Mouse (Mus musculus) kidney, embryonic 14.5 days (tissue): Measurements from ENCODE around the gene Smarcd1. TPM values are rescaled to one million over a fixed set of nuclear protein-coding genes. Genes with fewer than 3 reads are reported as not detected.

Experiments
- ATAC-seq: fragments of 200-750 bp; cut with Nextera tagmentation; 2 replicates; pipeline ENCODE4 v1.8.0; 2017; ENCODE audit warnings: moderate number of reproducible peaks, mild to moderate bottlenecking, moderate TSS enrichment, moderate library complexity; ENCODE audit not compliant: low FRiP score, low TSS enrichment
- H3K27ac ChIP-seq: fragments of 300-500 bp; sonication (generic); 2 replicates; pipeline ENCODE4 v1.5.1; 2014; ENCODE audit warnings: low read depth, mild to moderate bottlenecking, low read length, moderate library complexity, mixed read lengths
- H3K27me3 ChIP-seq: fragments of 300-500 bp; sonication (generic); 2 replicates; pipeline ENCODE4 v1.6.1; 2014; ENCODE audit warnings: mild to moderate bottlenecking, low read length; ENCODE audit not compliant: control insufficient read depth, insufficient read depth
- H3K36me3 ChIP-seq: fragments of 300-500 bp; sonication (generic); 2 replicates; pipeline ENCODE4 v1.6.1; 2014; ENCODE audit warnings: low read length, mixed read lengths; ENCODE audit not compliant: control insufficient read depth, insufficient read depth
- H3K4me1 ChIP-seq: fragments of 300-500 bp; sonication (generic); 2 replicates; pipeline ENCODE4 v1.6.1; 2014; ENCODE audit warnings: low read length, mixed read lengths; ENCODE audit not compliant: control insufficient read depth, insufficient read depth
- H3K4me2 ChIP-seq: fragments of 300-500 bp; sonication (generic); replicated peaks from 2 replicates; pipeline ENCODE4 v1.6.1; 2014; ENCODE audit warnings: low read depth, mild to moderate bottlenecking, low read length
- H3K4me3 ChIP-seq: fragments of 300-500 bp; sonication (generic); 2 replicates; pipeline ENCODE4 v1.5.1; 2014; ENCODE audit warnings: mild to moderate bottlenecking, low read length
- H3K9ac ChIP-seq: fragments of 300-500 bp; sonication (generic); 2 replicates; pipeline ENCODE4 v1.6.1; 2014; ENCODE audit warnings: low read depth, mild to moderate bottlenecking, low read length, moderate library complexity
- H3K9me3 ChIP-seq: fragments of 300-500 bp; sonication (generic); 2 replicates; pipeline ENCODE4 v1.6.1; 2016; ENCODE audit warnings: low read length; ENCODE audit not compliant: control insufficient read depth
- WGBS: fragments of 180-500 bp; shearing (Covaris S2); extraction: QIAGEN DNeasy Blood & Tissue Kit; methylation state at CpG from one replicate; pipeline ENCODE4 v1.1.7; 2014; 5-methylcytosine and 5-hydroxymethylcytosine counted together
- polyA plus RNA-seq: library from polyadenylated mRNA; unstranded; fragments of >200 nt; fragmentation: Nextera tagmentation; extraction: Ambion mirVana; gene quantifications from 2 replicates; pipeline ENCODE4 v1.2.1, GENCODE M21; 2014

Smarcd1 gene
- polyA plus RNA-seq, 1 experiment from 2014 or later, result 74.2 TPM

- no peak overlapping the region for H3K4me2 ChIP-seq
- H3K4me1 ChIP-seq, result peaks cover 22% of the 10 kb centered on the region
- WGBS, result 81% methylated on average over 13 of the region's 13 CpGs
- H3K27me3 ChIP-seq, result no peaks in the 10 kb centered on the region
- H3K36me3 ChIP-seq, result peaks cover 45% of the 10 kb centered on the region
- H3K9me3 ChIP-seq, result no peaks in the 10 kb centered on the region
- H3K4me3 ChIP-seq, result no peak overlapping the region
- ATAC-seq, result no peak
- H3K27ac ChIP-seq, result no peak overlapping the region
- H3K9ac ChIP-seq, result no peak overlapping the region
Observed at GRCm38 (mm10) chr15:99715361-99715865, 13.5 kb downstream of the Smarcd1 start.

GRCm38 (mm10) chr15:99715982-99716746 lies 14.2 kb downstream of the Smarcd1 start:
- Histone ChIP-seq H3K9ac (no peak overlapping the region), H3K27me3 (no peaks in the 10 kb centered on the region), H3K4me3 (no peak overlapping the region), H3K27ac (no peak overlapping the region), H3K4me2 (no peak overlapping the region), H3K36me3 (peaks cover 39% of the 10 kb centered on the region), H3K9me3 (no peaks in the 10 kb centered on the region), H3K4me1 (peaks cover 22% of the 10 kb centered on the region)
- 53% methylated on average over 11 of the region's 11 CpGs for WGBS
- ATAC-seq, result no peak

GRCm38 (mm10) chr15:99716814-99717213 lies 14.9 kb downstream of the Smarcd1 start:
- Histone ChIP-seq H3K27ac (no peak overlapping the region), H3K4me1 (peaks cover 23% of the 10 kb centered on the region), H3K4me2 (no peak overlapping the region), H3K36me3 (peaks cover 33% of the 10 kb centered on the region), H3K27me3 (no peaks in the 10 kb centered on the region), H3K9me3 (no peaks in the 10 kb centered on the region), H3K9ac (no peak overlapping the region), H3K4me3 (no peak overlapping the region)
- ATAC-seq, result no peak
- 68% methylated on average over 12 of the region's 12 CpGs for WGBS

GRCm38 (mm10) chr15:99717386-99718334 lies 15.7 kb downstream of the Smarcd1 start, which contains the start of gene Gpd1:
TSS of gene Gpd1 (plus strand) at chr15:99717515.
- peaks cover 24% of the 10 kb centered on the region for H3K4me1 ChIP-seq

GRCm38 (mm10) chr15:99718461-99719021 lies 16.6 kb downstream of the Smarcd1 start:
- ATAC-seq, result no peak
- no peak overlapping the region for H3K4me2 ChIP-seq
- H3K9me3 ChIP-seq, result no peaks in the 10 kb centered on the region
- peaks cover 15% of the 10 kb centered on the region for H3K36me3 ChIP-seq
- H3K27ac ChIP-seq, result no peak overlapping the region
- H3K9ac ChIP-seq, result no peak overlapping the region
- H3K27me3 ChIP-seq, result no peaks in the 10 kb centered on the region
- peaks cover 32% of the 10 kb centered on the region for H3K4me1 ChIP-seq
- H3K4me3 ChIP-seq, result no peak overlapping the region
- WGBS, result 75% methylated on average over 9 of the region's 9 CpGs

More at GRCm38 (mm10) chr15:99717386-99718334, 15.7 kb downstream of the Smarcd1 start, which contains the start of gene Gpd1:
- peak; percentile 8; the same call in 1 of the 2 replicates for ATAC-seq
- Histone ChIP-seq H3K4me2 (no peak within 1 kb of the TSS), H3K9ac (no peak within 1 kb of the TSS), H3K36me3 (peaks cover 24% of the 10 kb centered on the region), H3K9me3 (no peaks in the 10 kb centered on the region), H3K27me3 (no peaks in the 10 kb centered on the region), H3K4me3 (no peak within 1 kb of the TSS), H3K27ac (peak within 1 kb of the TSS; percentile 37; the same call in 1 of the 2 replicates)
- WGBS, result 53% methylated on average over 26 of the region's 26 CpGs

GRCm38 (mm10) chr15:99719865-99720264 lies 17.9 kb downstream of the Smarcd1 start:
- Histone ChIP-seq H3K9me3 (no peaks in the 10 kb centered on the region), H3K4me1 (peaks cover 46% of the 10 kb centered on the region), H3K9ac (no peak overlapping the region), H3K36me3 (peaks cover 5% of the 10 kb centered on the region; the same call in 1 of the 2 replicates), H3K27me3 (no peaks in the 10 kb centered on the region), H3K4me3 (no peak overlapping the region), H3K27ac (no peak overlapping the region), H3K4me2 (no peak overlapping the region)
- 79% methylated on average over 8 of the region's 8 CpGs for WGBS
- ATAC-seq, result no peak

- ATAC-seq, result no peak
- no peak overlapping the region for H3K4me3 ChIP-seq
- peaks cover 40% of the 10 kb centered on the region for H3K4me1 ChIP-seq
- peaks cover 2% of the 10 kb centered on the region; the same call in 1 of the 2 replicates for H3K36me3 ChIP-seq
- H3K27ac ChIP-seq, result no peak overlapping the region
- no peaks in the 10 kb centered on the region for H3K27me3 ChIP-seq
- no peaks in the 10 kb centered on the region for H3K9me3 ChIP-seq
- no peak overlapping the region for H3K4me2 ChIP-seq
- 72% methylated on average over 25 of the region's 25 CpGs for WGBS
- H3K9ac ChIP-seq, result no peak overlapping the region
Observed at GRCm38 (mm10) chr15:99721921-99722743, 20.2 kb downstream of the Smarcd1 start.

- Histone ChIP-seq H3K4me3 (no peak overlapping the region), H3K9ac (no peak overlapping the region), H3K27me3 (no peaks in the 10 kb centered on the region), H3K27ac (peak overlapping the region; percentile 95), H3K4me1 (peaks cover 33% of the 10 kb centered on the region), H3K9me3 (no peaks in the 10 kb centered on the region), H3K36me3 (peaks cover 9% of the 10 kb centered on the region), H3K4me2 (no peak overlapping the region)
- ATAC-seq, result no peak
- WGBS, result 72% methylated on average over 10 of the region's 10 CpGs
Observed at GRCm38 (mm10) chr15:99723120-99723514, 21.2 kb downstream of the Smarcd1 start.
